Mouse (Mus musculus) thymus, postnatal 14 days (tissue): ENCODE measurements around the gene Kcnt2.

Experiments used
- DNase-seq: peaks from one replicate; pipeline ENCODE4 v3.0.0; 2021

Kcnt2 gene

DNA sequence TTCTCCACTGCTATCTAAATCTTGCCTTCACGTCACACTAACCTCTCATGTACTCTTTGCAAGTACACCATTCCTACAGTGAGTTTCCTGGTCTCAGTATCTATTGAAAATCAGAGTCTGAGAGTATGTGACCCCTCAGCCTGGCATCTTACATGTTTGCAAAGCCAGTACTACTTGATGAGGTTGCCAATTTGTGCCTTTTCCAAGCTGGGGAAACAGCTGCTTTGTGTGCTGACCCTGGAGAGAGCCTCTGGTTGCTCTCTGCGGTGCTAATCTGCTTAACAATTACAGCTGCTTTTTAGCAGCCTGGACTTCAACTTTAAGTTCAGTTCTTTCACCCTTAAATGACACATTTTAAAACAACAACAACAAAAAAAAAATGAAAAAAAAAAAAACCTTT, 133.6 kb downstream of the Kcnt2 start:
- no peak for DNase-seq

GRCm38 (mm10) chr1:140381093-140381492, 135.1 kb downstream of the Kcnt2 start:
- DNase-seq: no peak

DNA sequence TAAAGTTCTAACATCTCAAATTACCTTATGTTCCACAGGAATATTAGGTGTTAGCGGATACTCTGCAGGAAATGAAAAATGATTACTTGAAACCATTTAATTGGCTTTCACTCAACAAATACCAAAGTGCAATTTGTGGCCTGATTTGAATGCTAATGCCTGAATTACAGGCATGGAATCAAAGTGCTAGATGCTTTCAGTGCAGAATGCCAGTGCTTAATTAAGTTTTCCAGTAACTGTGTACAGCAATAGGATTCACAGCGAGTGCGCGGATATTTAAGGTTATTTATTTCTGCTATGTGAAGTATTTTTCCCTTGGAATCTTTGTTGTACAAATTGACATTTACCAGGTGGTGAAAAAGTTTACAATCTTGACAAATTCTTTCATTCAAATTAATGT, 144.3 kb downstream of the Kcnt2 start:
- DNase-seq: no peak

- DNase-seq: no peak
Measured at GRCm38 (mm10) chr1:140397756-140398155, 151.8 kb downstream of the Kcnt2 start.

DNA sequence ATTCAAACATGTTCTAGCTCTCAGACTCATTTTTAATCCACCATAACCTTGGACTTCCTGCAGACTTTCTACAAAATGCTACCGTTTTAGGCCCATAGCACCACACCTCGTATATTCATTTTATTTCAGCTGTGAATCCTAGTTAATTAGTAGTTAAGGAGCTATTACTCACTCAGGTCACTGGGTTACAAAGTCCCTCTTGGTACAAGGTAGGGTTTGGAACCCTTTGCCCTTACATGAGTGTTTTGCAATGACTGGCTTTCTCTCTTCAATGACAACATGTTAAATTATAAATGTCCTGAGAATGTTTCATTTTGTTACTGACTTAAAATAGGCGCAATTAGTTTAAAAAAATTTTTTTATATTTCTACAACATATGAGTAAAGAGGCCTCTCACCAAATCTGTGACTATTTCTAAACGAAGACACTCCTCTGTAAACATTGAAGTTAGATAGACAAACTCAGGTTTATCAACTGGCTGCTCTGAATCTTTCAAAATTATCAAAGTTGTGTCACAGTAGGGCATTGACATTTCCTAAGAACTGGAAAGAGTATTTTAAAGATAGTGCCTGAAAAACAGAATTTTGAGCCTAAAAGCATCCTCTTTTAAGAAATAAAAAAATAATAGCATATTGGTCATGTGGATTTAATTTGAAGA, 160.8 kb downstream of the Kcnt2 start:
- DNase-seq: no peak

DNA sequence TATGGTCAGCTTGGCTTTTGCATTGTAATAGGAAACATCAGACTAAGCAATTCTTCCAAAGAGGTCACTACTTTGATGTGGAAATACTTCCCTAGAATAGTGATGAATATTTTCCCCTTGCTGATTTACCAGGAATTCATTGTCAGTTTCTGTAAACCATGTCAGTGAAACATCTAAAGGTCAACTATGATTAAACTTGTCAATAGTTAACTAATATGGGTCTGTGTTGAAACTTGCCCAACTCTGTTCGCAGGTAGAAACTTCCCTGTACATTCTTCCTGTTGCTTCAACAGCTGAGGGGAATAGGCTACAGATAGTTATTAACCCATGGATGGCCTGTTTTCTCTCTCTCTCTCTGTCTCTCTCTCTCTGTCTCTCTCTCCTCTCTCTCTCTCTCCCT, 169.8 kb downstream of the Kcnt2 start:
- DNase-seq: no peak

DNA sequence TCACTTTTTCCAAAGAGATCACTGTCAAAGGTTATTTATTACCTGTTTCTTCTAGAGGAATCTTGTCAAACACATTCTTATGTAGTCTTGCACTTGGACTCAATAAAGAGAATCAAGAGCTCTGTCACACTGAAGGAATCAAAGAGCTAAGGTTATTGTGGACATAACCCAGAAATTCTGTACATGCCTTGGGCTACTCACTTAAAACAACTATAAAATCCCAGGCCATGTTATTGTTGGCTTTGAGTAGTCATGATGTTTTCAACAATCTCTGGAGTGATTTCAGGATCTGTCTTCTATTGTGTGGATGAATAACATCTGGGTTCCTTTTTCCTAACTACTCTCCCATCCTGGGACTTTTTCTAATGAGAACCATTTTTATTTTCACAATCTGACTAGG, 177.0 kb downstream of the Kcnt2 start:
- DNase-seq: no peak

DNA sequence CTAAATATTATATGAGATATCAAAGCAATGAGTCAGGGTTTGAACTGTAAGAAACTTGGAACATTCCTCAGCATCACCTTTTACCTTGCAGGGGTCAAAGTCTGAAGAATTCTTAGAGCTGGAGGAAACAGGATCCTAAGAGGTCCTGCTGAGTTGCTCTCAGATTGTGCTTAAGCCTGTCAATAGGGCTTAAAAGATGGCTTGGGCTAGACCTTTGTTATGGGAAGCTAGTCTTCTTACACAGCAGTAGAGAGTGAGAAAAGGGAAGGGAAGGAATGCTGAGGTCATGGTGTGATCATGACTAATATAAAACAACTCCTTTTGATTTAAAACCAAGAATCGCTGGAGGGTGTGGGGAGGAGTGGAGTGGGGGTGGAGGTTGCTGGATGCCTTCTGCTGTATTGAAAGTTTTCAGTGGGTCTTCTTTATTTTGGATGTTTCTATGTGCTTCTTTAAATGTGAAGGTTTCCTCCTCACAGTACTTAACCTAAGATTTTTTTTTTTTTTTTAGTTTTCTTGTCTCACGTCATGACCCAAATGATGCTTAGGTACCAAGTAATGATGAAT, 183.4 kb downstream of the Kcnt2 start:
- no peak for DNase-seq

GRCm38 (mm10) chr1:140432039-140432438, 186.1 kb downstream of the Kcnt2 start:
- DNase-seq: no peak

GRCm38 (mm10) chr1:140434791-140435190, 188.8 kb downstream of the Kcnt2 start:
- no peak for DNase-seq

DNA sequence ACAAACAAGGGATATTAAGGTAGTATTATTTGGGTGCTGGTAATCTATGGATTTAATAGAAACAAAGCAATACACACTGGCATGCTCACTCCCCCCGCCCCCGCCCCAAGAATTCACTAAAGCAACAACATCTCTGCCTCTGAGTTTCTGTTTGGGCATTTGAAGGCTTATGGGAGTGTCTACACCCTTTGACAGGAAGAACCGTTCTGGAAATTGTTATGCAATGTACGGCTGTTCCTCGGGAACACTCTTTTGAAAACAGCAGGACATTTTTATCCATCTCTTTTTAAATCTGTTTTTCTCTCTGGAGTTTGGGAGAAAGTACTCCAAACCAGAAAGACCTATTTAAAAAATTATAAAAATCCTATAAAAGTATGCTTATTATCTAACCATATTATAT, 192.2 kb downstream of the Kcnt2 start:
- DNase-seq: no peak

GRCm38 (mm10) chr1:140443904-140444303, 197.9 kb downstream of the Kcnt2 start:
- no peak for DNase-seq

- no peak for DNase-seq
Measured at GRCm38 (mm10) chr1:140444394-140444793, 198.4 kb downstream of the Kcnt2 start.

DNA sequence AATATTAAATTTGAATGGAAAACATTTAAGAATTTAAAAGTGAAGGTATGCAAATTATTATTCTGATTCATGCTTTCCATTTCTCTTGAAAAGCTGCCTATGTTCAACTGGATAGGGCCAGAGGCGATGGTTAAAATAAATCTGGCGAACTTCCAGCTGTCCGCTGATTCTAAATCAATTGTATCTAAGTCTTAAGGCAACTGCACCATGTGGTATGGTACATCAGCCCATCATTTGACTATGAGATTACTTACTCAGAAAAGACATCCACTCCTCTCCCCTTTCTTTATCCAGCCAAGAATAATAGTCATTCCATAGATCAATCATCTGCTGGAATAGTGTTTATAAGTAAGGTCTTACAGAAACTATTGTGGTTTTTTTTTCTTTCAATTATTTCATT, 205.5 kb downstream of the Kcnt2 start:
- no peak for DNase-seq

GRCm38 (mm10) chr1:140451924-140452323, 206.0 kb downstream of the Kcnt2 start:
- no peak for DNase-seq

DNA sequence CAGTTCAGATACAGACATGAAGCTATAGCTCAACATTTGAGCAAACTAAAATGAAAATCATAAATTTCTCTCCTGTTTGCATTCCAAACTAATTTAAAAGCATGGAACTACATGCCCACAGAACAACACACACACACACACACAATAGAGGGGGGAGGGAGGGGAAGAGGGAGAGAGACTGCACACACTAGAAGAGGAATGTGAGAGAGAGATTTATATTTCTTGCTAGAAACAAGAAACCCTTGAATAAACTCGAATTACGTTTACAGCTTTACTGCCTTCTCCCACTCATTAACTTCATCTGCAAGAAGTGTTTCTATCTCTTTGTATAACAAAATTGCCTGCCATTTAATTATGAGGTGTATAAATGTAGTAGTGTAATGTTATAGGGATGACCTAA, 209.9 kb downstream of the Kcnt2 start:
- no peak for DNase-seq

DNA sequence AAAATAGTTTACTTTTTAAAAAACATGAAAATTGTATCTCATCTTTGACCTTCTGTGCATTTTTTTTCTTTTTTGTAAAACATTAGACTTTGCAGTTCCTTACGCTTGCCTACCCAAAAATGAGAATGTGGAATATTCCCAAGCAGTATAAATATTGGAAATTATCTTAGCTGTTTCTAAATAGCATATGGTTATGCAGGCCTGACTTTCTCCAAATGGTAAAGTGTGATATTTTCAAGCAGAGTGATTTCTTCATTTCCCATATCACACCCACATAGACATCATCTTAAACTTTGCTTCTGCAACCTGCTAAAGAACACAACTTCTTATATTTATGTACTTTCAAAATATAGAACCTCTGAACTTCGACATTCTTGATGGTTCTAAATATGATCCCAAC, 210.9 kb downstream of the Kcnt2 start:
- DNase-seq: no peak

GRCm38 (mm10) chr1:140468315-140468714, 222.4 kb downstream of the Kcnt2 start:
- no peak for DNase-seq

DNA sequence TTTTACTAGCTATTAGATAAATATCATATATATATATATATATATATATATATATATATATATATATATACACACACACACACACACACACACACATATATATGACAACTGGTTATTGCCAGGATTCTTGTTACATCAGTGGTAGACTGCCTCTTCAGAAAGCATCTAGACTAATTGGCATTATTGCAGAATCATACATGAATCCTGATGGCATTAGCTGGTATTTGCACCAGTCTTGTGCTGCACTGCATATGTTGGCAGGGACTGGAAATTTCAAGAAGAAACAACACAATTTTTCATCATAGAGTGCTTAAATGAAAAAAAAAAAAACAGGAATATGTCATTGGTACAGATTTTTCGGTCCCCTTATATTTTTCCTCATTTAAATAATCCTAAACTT, 223.6 kb downstream of the Kcnt2 start:
- DNase-seq: no peak

GRCm38 (mm10) chr1:140476921-140477320, 231.0 kb downstream of the Kcnt2 start:
- no peak for DNase-seq

DNA sequence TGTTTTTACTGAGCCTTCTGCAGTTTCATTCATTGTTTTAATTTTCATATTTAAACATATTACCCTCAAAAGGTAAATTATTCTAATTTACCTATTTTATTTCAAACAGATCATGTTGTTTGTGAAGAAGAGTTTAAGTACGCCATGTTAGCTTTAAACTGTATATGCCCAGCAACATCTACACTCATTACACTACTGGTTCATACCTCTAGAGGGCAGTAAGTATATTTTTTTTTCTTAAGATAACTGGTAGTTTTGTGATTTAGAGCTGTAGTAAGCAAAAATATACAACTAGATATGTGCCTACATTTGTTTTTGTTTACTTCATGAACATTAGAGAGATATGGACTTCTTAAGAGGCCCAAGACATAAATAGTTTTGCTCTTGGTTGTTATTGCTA, 238.1 kb downstream of the Kcnt2 start:
- DNase-seq: no peak

DNA sequence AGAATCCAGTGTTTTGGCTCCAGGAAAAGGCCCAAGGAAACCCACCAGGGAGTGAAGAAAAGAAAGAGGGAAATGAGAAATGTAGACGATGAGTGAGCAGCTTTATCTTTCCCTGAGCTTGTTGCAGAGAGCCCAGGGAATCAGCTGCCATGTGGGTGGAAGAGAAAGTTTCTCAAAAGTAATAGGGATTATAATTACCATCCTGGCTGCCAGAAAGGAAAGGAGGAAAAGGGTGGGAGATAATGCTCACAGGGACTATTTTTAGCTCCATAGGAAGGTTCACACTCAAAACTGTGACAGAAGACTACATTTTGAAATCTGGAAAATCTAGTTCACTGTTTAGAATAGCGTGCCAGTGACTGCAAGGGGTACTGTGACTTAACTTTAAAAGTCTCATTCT, 243.9 kb downstream of the Kcnt2 start:
- DNase-seq: no peak

GRCm38 (mm10) chr1:140491406-140491805, 245.4 kb downstream of the Kcnt2 start:
- DNase-seq: no peak

GRCm38 (mm10) chr1:140492237-140492636, 246.3 kb downstream of the Kcnt2 start:
- DNase-seq: no peak

DNA sequence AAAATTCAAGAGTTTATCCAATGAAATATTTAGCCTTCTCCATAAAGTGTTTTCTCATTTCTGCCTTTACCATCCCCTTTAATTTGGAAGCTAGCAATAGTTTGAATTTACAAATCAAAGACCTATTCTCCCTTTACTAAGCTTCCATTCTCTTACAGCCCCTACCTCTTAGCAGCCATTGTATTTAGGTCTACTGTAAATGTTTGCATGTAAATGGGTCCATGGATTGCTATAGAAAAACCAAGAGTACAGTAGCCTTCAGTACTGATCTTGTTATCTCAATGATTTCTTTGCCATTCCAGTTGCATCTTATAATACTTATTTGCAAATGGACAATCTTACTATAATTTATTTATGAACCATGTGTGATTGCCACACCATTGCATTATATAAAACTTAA, 267.5 kb downstream of the Kcnt2 start:
- DNase-seq: no peak
